Mouse (Mus musculus) MEL (cell line): ENCODE data around the gene Apon. TPM values are rescaled to one million over a fixed set of nuclear protein-coding genes. Genes with fewer than 3 reads are reported as not detected.

Experiments used
- DNase-seq: peaks from one replicate; pipeline ENCODE4 v3.0.0; 2011; ENCODE audit warnings: low read depth, low spot score
- H3K27ac ChIP-seq: 2 replicates; pipeline ENCODE4 v1.5.1; 2012; ENCODE audit warnings: low read depth, mild to moderate bottlenecking, control low read depth, low read length, moderate library complexity; ENCODE audit not compliant: control insufficient read depth
- H3K27me3 ChIP-seq, 2 experiments: fragments of 150-350 bp in 1 of 2; sonication (generic) in 1 of 2; 2 replicates each; pipeline ENCODE4 v1.6.1; 2012; ENCODE audit warnings: low read length in 2 of 2, mild to moderate bottlenecking in 2 of 2, improper control_type of control experiment in 1 of 2, moderate library complexity in 1 of 2; ENCODE audit not compliant: insufficient read depth in 2 of 2, control insufficient read depth in 1 of 2
- H3K36me3 ChIP-seq, 2 experiments: 2 replicates each; pipeline ENCODE4 v1.6.1; 2012 to 2014; ENCODE audit warnings: low read length in 2 of 2, improper control_type of control experiment in 1 of 2, inconsistent platforms in 1 of 2, mild to moderate bottlenecking in 1 of 2; ENCODE audit not compliant: insufficient read depth in 2 of 2, control insufficient read depth in 1 of 2
- H3K4me1 ChIP-seq, 2 experiments: fragments of 150-350 bp in 1 of 2; sonication (generic) in 1 of 2; 2 replicates each; pipeline ENCODE4 v1.6.1; 2012; ENCODE audit warnings: low read length in 2 of 2, improper control_type of control experiment in 1 of 2, mild to moderate bottlenecking in 1 of 2; ENCODE audit not compliant: insufficient read depth in 2 of 2, control insufficient read depth in 1 of 2
- H3K4me3 ChIP-seq, 2 experiments: fragments of 150-350 bp in 1 of 2; sonication (generic) in 1 of 2; 2 replicates each; pipeline ENCODE4 v1.5.1; 2012; ENCODE audit warnings: low read depth in 2 of 2, low read length in 2 of 2, mild to moderate bottlenecking in 2 of 2, moderate library complexity in 2 of 2, control low read depth in 1 of 2, improper control_type of control experiment in 1 of 2; ENCODE audit not compliant: control insufficient read depth in 1 of 2, insufficient read depth in 1 of 2
- H3K79me2 ChIP-seq: 2 replicates; pipeline ENCODE4 v1.6.1; 2012; ENCODE audit warnings: mild to moderate bottlenecking, low read length, moderate library complexity; ENCODE audit not compliant: control insufficient read depth, poor library complexity, insufficient read depth
- H3K9ac ChIP-seq: 2 replicates; pipeline ENCODE4 v1.6.1; 2012; ENCODE audit warnings: low read depth, mild to moderate bottlenecking, control low read depth, low read length, moderate library complexity; ENCODE audit not compliant: control insufficient read depth, poor library complexity, severe bottlenecking
- H3K9me3 ChIP-seq: fragments of 150-350 bp; sonication (generic); replicated peaks from 2 replicates; pipeline ENCODE4 v1.6.1; 2012; ENCODE audit warnings: mild to moderate bottlenecking, low read length, improper control_type of control experiment, moderate library complexity; ENCODE audit not compliant: insufficient read depth
- CTCF ChIP-seq, 3 experiments: IDR thresholded peaks in 2 of 3; conservative IDR thresholded peaks in 1 of 3; 2 replicates each; pipeline ENCODE4 v1.5.1; 2011 to 2012; ENCODE audit warnings: low read length in 3 of 3, low read depth in 2 of 3, mild to moderate bottlenecking in 2 of 3, improper control_type of control experiment in 1 of 3, inconsistent platforms in 1 of 3, mixed read lengths in 1 of 3, moderate library complexity in 1 of 3; ENCODE audit not compliant: control insufficient read depth in 1 of 3, insufficient read depth in 1 of 3, poor library complexity in 1 of 3, severe bottlenecking in 1 of 3
- EP300 ChIP-seq, 2 experiments: IDR thresholded peaks; 2 replicates each; pipeline ENCODE4 v1.6.1; 2011; ENCODE audit warnings: improper control_type of control experiment in 2 of 2, low read length in 2 of 2, low read depth in 1 of 2, mild to moderate bottlenecking in 1 of 2
- ETS1 ChIP-seq: IDR thresholded peaks from 2 replicates; pipeline ENCODE4 v1.6.1; 2012; ENCODE audit warnings: low read depth, mild to moderate bottlenecking, inconsistent platforms, low read length, improper control_type of control experiment, moderate library complexity
- GATA1 ChIP-seq: IDR thresholded peaks from 2 replicates; pipeline ENCODE4 v1.6.1; 2011; ENCODE audit warnings: low read depth, low read length, improper control_type of control experiment
- HCFC1 ChIP-seq: IDR thresholded peaks from 2 replicates; pipeline ENCODE4 v1.6.1; 2012; ENCODE audit warnings: low read depth, mild to moderate bottlenecking, inconsistent platforms, low read length, improper control_type of control experiment, moderate library complexity
- MAZ ChIP-seq: IDR thresholded peaks from 2 replicates; pipeline ENCODE4 v1.6.1; 2012; ENCODE audit warnings: low read depth, mild to moderate bottlenecking, inconsistent platforms, low read length, improper control_type of control experiment
- MXI1 ChIP-seq: IDR thresholded peaks from 2 replicates; pipeline ENCODE4 v1.6.1; 2011; ENCODE audit warnings: mild to moderate bottlenecking, low read depth, low read length, improper control_type of control experiment
- MYC ChIP-seq: IDR thresholded peaks from 2 replicates; pipeline ENCODE4 v1.6.1; 2011; ENCODE audit warnings: low read depth, mild to moderate bottlenecking, low read length, improper control_type of control experiment, moderate library complexity
- POLR2AphosphoS2 ChIP-seq: IDR thresholded peaks from 2 replicates; pipeline ENCODE4 v1.6.1; 2011; ENCODE audit warnings: low read length, improper control_type of control experiment
- SIN3A ChIP-seq: IDR thresholded peaks from 2 replicates; pipeline ENCODE4 v1.6.1; 2012; ENCODE audit warnings: low read length, improper control_type of control experiment, inconsistent platforms
- TAL1 ChIP-seq: IDR thresholded peaks from 2 replicates; pipeline ENCODE4 v1.6.1; 2012; ENCODE audit warnings: mild to moderate bottlenecking, inconsistent platforms, low read length, moderate library complexity, mixed read lengths
- TBP ChIP-seq: IDR thresholded peaks from 2 replicates; pipeline ENCODE4 v1.8.0; 2011; ENCODE audit warnings: low read depth, low read length, improper control_type of control experiment
- polyA plus RNA-seq, 2 experiments: library from polyadenylated mRNA; stranded (reverse) in 1 of 2; unstranded in 1 of 2; fragments of >175 nt in 1 of 2; fragments of >200 nt in 1 of 2; gene quantifications; 2 replicates each; pipeline versions ENCODE4 v1.2.1 to v1.2.4; 2012; ENCODE audit warnings: low replicate concordance in 2 of 2, low read depth in 1 of 2; ENCODE audit not compliant: insufficient read length in 2 of 2, insufficient read depth in 1 of 2, missing spikeins in 1 of 2
- total RNA-seq: library from RNA; depleted of rRNA; stranded (reverse); fragments of 300-350 nt; gene quantifications from 2 replicates; pipeline ENCODE4 v1.2.3, GENCODE M21; 2012

Gene Apon
- total and polyA plus RNA-seq, 3 experiments = 0.27 to 0.46 TPM; not detected in 1

GRCm38 (mm10) chr10:128240131-128240530 is 13.8 kb upstream of the Apon start:
- H3K79me2 ChIP-seq = peaks cover 6% of the 10 kb centered on the region; the same call in 1 of the 2 replicates
- H3K27ac ChIP-seq = 0 out of 2 replicates have a peak overlapping the region, but pooled peaks have one; percentile 18
- no peaks in the 10 kb centered on the region for H3K9me3 ChIP-seq
- peak; percentile 81 for DNase-seq
- H3K9ac ChIP-seq = no peak overlapping the region
- peaks cover 4 to 32% of the 10 kb centered on the region in 2 experiments for H3K36me3 ChIP-seq
- no peak overlapping the region for H3K4me3 ChIP-seq
- peaks cover 22 to 30% of the 10 kb centered on the region in 2 experiments for H3K4me1 ChIP-seq
- H3K27me3 ChIP-seq = no peaks in the 10 kb centered on the region
- peak; percentile 78 for TF ChIP-seq GATA1
- TF ChIP-seq HCFC1 = no peak
- TF ChIP-seq MXI1 = peak; percentile 85
- TF ChIP-seq TAL1 = peak; percentile 6; the same call in 1 of the 2 replicates
- TF ChIP-seq ETS1 = peak; percentile 31; the same call in 1 of the 2 replicates
- peak; percentile 83 for TF ChIP-seq TBP
- peak; percentile 93 for TF ChIP-seq SIN3A
- no peak for TF ChIP-seq MAZ

GRCm38 (mm10) chr10:128243252-128243651 is 10.6 kb upstream of the Apon start:
- no peak overlapping the region for H3K9ac ChIP-seq
- H3K36me3 ChIP-seq = peaks cover 4 to 23% of the 10 kb centered on the region in 2 experiments
- H3K27me3 ChIP-seq = no peaks in the 10 kb centered on the region
- H3K27ac ChIP-seq = no peak overlapping the region
- no peak for DNase-seq
- H3K79me2 ChIP-seq = peaks cover 2% of the 10 kb centered on the region; the same call in 1 of the 2 replicates
- H3K4me3 ChIP-seq = no peak overlapping the region
- H3K9me3 ChIP-seq = no peaks in the 10 kb centered on the region
- TF ChIP-seq MYC = no peak
- TF ChIP-seq POLR2AphosphoS2 = no peak
- no peak for TF ChIP-seq CTCF (IDR thresholded peaks at IDR 0.05 in 2 of 3, conservative IDR thresholded peaks at IDR 0.05 in 1 of 3; ENCODE audit: control insufficient read depth in 1 of 3, insufficient read depth in 1 of 3, low read depth in 2 of 3, low read length in 3 of 3, poor library complexity in 1 of 3, severe bottlenecking in 1 of 3)
- no peak for TF ChIP-seq EP300 (IDR thresholded peaks at IDR 0.05; ENCODE audit: low read depth in 1 of 2, low read length in 2 of 2)
- H3K4me1 ChIP-seq = peaks cover 15 to 22% of the 10 kb centered on the region in 2 experiments

- Histone ChIP-seq H3K9me3 (no peaks in the 10 kb centered on the region), H3K79me2 (no peaks in the 10 kb centered on the region; the same call in 1 of the 2 replicates), H3K9ac (no peak overlapping the region), H3K4me3 (no peak overlapping the region), H3K27ac (no peak overlapping the region), H3K4me1 (peaks cover 7 to 15% of the 10 kb centered on the region in 2 experiments), H3K36me3 (peaks cover 4 to 15% of the 10 kb centered on the region in 2 experiments), H3K27me3 (no peaks in the 10 kb centered on the region)
- TF ChIP-seq POLR2AphosphoS2 = no peak
- DNase-seq = no peak
Observed at GRCm38 (mm10) chr10:128244121-128244520, 9.8 kb upstream of the Apon start.
